Mouse (Mus musculus): ENCODE measurements at regions not wholly inside any gene's neighbourhood (a gene's known extent, or its start where the extent isn't known, plus 50 kb on each side); places are given as distances from the start of the nearest gene placed in this dataset.

GRCm38 (mm10) chr1:142055207-142055606 lies 1585.3 kb upstream of the B3galt2 start:
- no peak for DNase-seq (ENCODE audit: low spot score)
